Mouse (Mus musculus) kidney, adult 18-20 months (tissue): ENCODE data around the gene Cfap161.

ENCODE experiments used
- DNase-seq: peaks from one replicate; pipeline ENCODE4 v3.0.0; 2021

Gene Cfap161

DNA sequence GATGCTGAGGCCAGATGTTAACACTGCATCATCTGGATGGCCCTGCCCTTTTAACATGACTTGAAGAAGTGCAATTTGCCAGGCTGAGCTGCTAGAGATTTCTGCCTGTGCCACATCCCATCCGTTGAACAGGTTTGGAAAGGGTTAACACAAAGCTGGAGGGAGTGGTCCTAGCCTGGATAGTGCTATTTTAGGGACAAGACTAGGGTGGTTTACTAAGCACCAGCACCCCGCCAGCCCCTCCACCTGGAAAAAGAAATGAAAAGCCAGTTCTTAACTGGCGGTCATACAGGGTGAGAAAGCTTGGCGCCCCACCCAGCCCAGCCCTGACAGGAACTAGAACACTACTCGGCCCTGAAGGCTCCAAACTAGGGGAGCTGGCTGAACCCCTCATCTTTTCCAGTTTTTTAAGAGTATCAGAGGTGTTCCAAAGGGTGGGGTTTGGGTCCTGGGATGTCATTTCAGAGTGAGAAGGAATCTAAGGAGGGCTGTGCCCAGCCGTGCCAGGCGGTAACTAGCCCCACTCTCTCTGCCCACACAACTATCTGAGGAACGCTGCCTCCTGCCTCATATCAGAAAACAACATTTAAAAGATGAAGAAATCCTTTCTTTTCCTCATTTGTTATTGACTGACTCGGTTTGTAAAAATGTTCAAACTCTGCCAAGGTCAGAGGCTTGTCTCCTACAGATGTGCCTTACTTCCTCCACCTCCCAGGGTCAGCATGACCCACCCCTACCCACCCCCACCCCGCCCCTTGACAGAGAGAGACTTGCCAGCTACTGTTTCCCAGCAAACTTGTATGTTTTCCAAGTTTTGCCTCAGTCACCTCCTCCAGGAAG lies 55.8 kb downstream of the Cfap161 start:
- no peak for DNase-seq

DNA sequence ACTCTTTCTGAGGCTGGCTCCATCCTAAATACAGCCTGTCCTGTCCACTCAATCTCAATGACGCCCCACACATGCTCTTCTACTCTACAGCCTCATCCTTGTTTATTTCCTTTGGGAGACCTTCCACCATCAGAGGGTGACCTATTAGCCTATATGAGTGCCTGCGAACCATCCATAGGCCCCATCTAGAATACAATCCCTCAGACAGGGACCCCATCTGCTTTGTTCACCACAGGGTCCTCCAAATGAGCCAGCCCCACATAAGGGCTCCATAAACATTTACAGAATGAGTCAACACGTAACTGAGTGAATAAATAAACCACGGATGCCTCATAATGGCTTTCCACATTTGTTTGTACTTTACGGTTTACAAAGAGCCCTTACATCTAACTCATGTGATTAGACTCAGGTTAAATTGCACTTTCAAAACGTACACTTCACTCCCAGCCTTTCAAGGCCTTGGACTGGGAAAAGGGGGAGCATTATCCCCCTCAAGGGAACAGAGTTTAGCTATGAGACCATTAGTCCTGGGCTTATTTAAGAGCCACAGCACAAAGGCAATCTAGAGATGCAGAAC lies 56.7 kb downstream of the Cfap161 start:
- DNase-seq: no peak

DNA sequence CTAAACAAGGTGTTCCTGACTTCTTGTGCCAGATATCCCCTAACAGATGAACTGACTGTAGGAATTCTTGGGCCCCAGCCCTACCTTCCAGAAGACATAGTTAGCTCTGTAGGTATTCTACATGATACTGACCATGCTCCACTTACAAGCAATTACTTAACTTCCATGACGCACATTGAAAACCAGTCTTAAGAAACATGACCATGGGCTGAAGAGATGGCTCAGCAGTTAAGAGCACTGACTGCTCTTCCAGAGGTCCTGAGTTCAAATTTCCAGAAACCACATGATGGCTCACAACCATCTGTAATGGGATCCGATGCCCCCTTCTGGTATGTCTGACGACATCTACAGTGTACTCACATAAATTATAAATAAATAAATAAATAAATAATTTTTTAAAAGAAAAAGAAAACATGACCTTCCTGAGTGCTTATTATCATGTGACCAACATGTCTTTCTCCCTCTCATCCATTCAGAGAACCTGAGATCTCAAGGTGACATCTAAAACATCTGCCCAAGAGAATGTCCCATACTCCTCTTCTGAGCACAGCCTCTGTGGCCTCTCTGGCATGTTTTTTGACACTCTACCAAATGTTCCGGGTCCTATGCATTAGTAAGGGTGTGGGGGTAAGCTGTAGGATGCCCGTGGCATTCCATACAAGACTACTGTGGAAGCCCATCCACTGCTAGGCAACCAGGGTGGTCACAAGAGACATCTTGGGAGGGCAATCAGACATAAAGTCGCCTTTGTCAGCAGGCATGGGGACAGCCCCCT lies 58.2 kb downstream of the Cfap161 start:
- DNase-seq: no peak

DNA sequence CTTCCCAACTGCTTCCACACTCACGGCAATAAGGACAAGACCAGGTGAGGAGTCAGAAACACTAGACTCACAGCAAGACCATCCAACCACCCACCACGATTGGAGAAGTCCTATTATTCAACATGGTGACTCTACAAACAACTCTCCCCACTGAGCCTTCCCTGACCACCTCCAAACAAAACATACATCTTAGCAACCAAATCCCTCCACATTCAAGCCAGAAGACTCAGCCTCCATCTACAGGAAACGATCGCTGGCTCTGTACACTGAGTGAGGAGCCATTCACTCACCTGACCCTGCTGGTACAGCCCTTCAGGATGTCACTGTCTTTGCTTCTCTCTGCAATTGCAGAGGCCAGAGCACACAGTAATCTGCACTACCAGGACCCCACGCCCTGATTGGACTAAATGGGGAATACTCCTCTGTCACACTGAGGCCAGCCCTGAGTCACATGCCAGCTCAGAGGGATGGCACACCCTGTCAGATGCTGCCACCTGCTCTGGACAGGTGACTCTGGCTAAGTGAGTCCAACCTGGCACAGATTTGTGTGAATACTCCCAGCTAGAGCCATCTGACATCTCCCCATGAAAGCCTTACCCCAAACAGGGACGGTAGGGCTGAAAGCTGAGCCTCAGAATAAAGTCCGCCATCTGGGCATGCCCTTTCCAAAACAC lies 59.4 kb downstream of the Cfap161 start:
- DNase-seq: no peak

DNA sequence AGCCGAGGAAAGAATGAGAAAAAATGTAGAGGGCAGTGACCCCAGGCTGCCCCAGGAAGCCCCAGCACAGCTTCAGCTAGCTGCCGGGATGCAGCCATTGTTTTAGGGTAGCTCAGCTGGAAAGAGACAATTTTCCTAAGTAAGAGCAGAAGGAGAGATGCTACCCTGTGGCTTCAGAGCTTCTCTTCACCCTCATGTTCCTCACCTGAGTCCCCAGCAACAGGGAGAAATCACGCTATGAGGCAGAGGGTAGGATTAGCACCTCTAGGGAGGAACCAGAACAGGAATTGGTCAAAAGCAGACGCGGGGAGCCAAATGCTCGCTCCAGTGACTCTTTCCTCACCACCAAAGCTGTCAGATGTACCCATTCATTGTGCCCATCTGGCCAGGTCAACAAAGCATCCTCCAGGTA lies 60.0 kb downstream of the Cfap161 start:
- DNase-seq: no peak

DNA sequence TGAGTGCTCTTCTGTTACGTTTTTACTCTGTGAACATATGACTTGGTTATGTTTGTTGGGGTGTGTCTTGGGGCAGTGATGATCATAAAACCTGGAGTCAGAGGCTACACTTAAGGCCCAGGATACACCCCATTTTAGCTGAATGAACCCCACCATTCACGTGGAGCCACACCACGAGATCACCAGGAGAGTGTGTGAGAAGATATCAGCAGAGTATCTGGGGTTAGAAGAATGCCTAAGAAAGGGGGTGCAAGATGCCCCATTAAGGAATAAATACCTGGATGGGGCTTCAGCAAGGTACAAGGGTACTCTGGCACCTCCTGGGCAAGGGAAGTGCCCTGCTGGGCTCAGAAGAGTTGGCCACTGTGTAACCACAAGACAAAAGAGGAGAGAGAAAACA lies 60.4 kb downstream of the Cfap161 start:
- no peak for DNase-seq

DNA sequence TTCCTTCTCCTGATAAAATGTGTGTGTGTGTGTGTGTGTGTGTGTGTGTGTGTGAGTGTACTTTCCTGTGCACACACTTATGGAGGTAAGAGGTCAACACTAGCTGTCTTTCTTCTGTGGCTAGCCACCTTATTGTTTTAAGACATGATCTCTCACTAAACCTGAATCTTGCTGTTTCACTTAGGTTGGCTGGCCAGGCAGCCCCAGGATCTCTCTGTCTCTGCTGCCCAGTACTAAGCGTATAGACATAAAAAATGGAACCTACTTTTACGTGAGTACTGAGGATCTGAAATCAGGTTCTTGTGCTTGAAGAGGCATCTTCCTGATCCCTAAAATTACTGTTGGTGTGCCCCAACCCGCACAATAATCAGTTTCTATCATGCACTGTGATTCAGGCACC lies 61.9 kb downstream of the Cfap161 start:
- DNase-seq: no peak

DNA sequence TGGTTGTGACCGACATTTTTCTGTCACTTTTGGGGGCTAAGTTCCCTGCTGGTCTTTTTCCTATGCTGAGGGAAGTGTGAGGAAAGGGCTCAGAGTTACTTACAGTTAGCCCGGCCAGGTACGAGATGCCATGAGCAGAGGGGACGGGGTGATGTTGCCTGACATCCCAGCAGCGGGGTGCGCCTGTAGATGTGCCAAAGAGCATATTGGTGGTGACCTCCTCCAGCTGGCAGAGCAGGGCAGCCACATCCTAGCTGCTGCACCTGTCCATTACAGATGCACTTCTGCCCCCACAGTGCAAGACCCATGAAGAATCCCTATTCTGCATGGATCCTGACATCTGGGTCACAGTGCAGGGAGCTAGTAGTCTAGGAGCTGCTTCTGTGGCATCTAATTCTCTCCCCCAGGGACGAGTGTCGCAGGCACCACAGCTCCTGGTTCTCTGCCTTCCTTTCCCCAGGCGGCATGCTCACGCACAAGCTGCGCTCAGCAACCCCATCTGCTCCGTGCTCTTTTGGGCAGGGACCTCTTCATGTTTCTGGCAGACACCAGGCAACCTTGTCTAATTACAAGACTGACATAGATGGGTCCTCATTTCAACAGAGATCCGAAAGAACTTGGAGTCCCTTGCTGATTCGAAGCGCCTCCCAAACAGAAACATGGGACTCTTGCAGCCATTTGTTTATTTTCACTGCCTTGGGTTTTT lies 62.6 kb downstream of the Cfap161 start:
- no peak for DNase-seq

DNA sequence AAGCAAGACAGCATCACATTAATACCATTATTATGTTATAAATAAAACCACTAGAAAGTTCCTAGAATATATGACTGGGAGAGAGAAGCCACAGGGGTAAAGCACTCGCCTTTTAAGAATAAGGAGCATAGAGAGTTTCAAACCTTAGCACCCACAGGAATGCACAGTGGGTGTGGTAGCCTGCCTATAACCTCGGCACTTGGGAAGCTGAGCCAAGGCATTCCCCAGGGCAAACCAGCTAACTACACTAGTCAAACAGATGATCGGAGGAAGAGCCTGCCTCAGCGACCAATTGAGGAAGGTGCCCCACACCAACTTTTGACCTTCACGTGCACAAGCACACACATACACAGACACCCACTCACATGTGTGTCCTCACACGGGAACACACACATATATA lies 63.4 kb downstream of the Cfap161 start:
- DNase-seq: no peak

DNA sequence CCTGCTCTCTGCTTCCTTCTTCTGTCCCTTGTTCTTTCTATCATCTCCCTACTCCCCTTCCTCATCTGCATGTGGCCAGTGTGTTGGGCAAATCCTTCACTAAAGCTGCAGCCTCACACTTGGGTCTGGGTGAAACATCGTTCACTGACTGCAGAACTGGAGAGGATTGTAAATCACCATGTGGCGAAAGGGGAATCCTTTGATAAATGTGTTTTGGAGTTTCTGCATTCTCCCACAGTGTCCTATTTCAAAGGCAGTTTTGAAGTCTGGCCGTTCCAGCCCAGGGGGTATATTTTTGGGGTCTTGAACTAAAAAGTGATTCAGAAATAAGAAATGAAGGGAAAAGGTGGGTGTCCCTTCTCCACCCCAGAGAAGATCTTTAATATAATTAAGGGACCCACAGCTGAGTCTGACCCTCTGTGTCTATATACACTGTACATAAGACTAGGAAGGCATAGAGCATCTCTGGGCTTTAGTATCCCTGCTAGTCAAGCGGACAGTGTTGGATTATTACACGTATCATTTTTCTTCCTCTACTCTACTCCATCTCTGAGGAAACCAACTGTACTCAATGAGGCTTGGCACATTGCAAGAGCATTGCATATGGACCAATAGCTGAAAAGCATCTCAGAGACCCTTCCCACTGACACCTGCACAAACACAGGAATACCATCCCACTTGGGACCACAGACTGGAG lies 67.6 kb downstream of the Cfap161 start:
- no peak for DNase-seq

DNA sequence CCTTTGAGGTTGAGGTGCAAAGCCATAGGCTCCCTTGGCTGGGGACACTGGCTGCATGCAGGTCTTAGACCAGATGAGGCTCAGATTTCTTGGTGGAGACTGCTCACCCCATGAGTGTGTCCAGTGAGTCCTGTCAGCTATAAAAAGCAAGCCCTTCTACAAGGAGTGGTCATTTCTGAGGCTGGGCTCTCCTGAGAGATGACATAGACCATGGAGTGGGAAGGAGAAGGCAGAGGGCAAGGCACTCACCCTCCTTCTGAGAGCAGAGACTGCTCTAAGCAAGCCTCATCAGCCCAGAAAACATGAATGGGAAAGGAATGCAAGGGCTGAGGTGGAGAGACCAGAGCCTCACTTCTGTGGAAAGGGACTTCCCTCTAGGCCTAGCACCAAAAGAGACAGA lies 68.9 kb downstream of the Cfap161 start:
- no peak for DNase-seq

DNA sequence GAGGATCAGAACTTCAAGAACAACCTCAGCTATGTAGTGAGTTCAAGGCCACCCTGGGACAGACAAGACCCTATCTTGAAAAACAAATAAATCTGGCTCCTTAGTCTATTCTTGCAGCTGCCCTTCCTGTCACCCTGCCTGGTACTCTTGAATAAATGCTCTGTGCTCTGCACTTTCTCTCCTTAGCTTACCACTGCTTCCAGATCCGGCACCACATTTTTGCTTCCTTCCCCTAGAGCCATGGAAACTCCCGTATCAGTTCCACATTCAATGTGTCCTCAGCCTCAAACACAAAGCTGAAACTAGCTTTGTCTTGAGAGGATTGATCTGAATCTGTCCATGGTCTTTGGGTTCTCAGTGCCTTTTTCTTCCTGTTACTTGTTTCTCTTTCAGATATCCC lies 70.1 kb downstream of the Cfap161 start:
- no peak for DNase-seq
